Mouse (Mus musculus) spleen, postnatal 14 days (tissue): ENCODE results near the gene Dusp16.
"Not testable (repeated sequence)": the region's sequence is repeated elsewhere in the genome, so short reads cannot be mapped to it uniquely, and the experiment has no call there.

Source experiments
- DNase-seq, 2 experiments: peaks; one replicate each; pipeline ENCODE4 v3.0.0; 2021 to 2022; ENCODE audit warnings: low spot score in 2 of 2

The Dusp16 gene

GRCm38 (mm10) chr6:134700451-134701210, 91.8 kb downstream of the Dusp16 start:
- no peak for DNase-seq

GRCm38 (mm10) chr6:134698243-134698642, 94.2 kb downstream of the Dusp16 start:
- no peak for DNase-seq

- no peak for DNase-seq
Measured at GRCm38 (mm10) chr6:134696554-134696953, 95.9 kb downstream of the Dusp16 start.

GRCm38 (mm10) chr6:134696146-134696545, 96.3 kb downstream of the Dusp16 start:
- no peak for DNase-seq

- DNase-seq: no peak
Measured at GRCm38 (mm10) chr6:134695625-134696024, 96.8 kb downstream of the Dusp16 start.

GRCm38 (mm10) chr6:134694988-134695387, 97.4 kb downstream of the Dusp16 start:
- no peak for DNase-seq

- DNase-seq: no peak
Measured at GRCm38 (mm10) chr6:134694498-134694897, 97.9 kb downstream of the Dusp16 start.

- DNase-seq: no peak
Measured at GRCm38 (mm10) chr6:134685515-134685914, 106.9 kb downstream of the Dusp16 start.

GRCm38 (mm10) chr6:134685040-134685439, 107.4 kb downstream of the Dusp16 start:
- DNase-seq: no peak

GRCm38 (mm10) chr6:134684354-134684915, 108.0 kb downstream of the Dusp16 start:
- DNase-seq: no peak

- not testable (repeated sequence) for DNase-seq
Measured at GRCm38 (mm10) chr6:134679330-134679729, 113.1 kb downstream of the Dusp16 start.

- DNase-seq: no peak
Measured at GRCm38 (mm10) chr6:134678037-134678436, 114.4 kb downstream of the Dusp16 start.

- DNase-seq: no peak
Measured at GRCm38 (mm10) chr6:134677504-134677903, 114.9 kb downstream of the Dusp16 start.

- DNase-seq: not testable (repeated sequence)
Measured at GRCm38 (mm10) chr6:134673712-134674111, 118.7 kb downstream of the Dusp16 start.

GRCm38 (mm10) chr6:134670881-134671411, 121.5 kb downstream of the Dusp16 start:
- no peak for DNase-seq

GRCm38 (mm10) chr6:134669179-134669865, 123.1 kb downstream of the Dusp16 start:
- no peak for DNase-seq

GRCm38 (mm10) chr6:134668519-134668918, 123.9 kb downstream of the Dusp16 start:
- DNase-seq: no peak

- DNase-seq: no peak
Measured at GRCm38 (mm10) chr6:134665817-134666216, 126.6 kb downstream of the Dusp16 start.
